Mouse (Mus musculus): Measurements from ENCODE around the gene Mmp19.

DNA sequence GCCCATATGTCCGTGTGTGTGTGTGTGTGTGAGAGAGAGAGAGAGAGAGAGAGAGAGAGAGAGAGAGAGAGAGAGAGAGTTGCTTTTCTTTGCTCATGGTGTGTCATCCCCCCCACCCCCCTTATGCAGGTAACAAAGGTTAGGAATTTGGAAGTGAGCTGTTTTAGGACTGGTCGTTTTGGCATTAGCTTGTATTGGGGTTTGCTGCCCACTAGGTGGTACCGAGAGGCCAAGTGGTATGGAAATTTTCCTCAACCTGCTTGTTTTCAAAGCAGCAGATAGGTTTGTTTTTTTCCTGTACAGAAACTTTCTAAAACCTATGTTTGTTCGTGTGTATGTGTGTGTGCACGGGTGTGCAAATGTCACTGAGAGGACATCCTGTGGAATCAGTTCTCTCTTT lies 17.0 kb upstream of the Mmp19 start:
- TF ChIP-seq EP300 (IDR thresholded peaks at IDR 0.05; ENCODE audit: insufficient read depth, low read depth, low read length) (no peak), CTCF (IDR thresholded peaks at IDR 0.05; ENCODE audit: low read depth, low read length) (no peak)

Data from ES-Bruce4 (cell line).